Mouse (Mus musculus) liver, postnatal 0 days (tissue): ENCODE results near the gene Slc17a1. TPM values are rescaled to one million over a fixed set of nuclear protein-coding genes. Genes with fewer than 3 reads are reported as not detected.

Experiments used
- ATAC-seq: fragments of 200-750 bp; cut with Nextera tagmentation; 2 replicates; pipeline ENCODE4 v1.8.0; 2017; ENCODE audit warnings: mild to moderate bottlenecking, moderate library complexity
- DNase-seq: peaks from one replicate; pipeline ENCODE4 v3.0.0-alpha.2; 2016
- H3K27ac ChIP-seq: fragments of 300-500 bp; sonication (generic); 2 replicates; pipeline ENCODE4 v1.5.1; 2014; ENCODE audit warnings: antibody characterized with exemption, moderate library complexity, mild to moderate bottlenecking, low read depth
- H3K27me3 ChIP-seq: fragments of 300-500 bp; sonication (generic); 2 replicates; pipeline ENCODE4 v1.6.1; 2014; ENCODE audit warnings: low read length, control low read depth, mixed read lengths; ENCODE audit not compliant: insufficient read depth
- H3K36me3 ChIP-seq: fragments of 300-500 bp; sonication (generic); replicated peaks from 2 replicates; pipeline ENCODE4 v1.6.1; 2014; ENCODE audit warnings: mild to moderate bottlenecking, control low read depth, low read length, moderate library complexity, mixed read lengths; ENCODE audit not compliant: insufficient read depth
- H3K4me1 ChIP-seq: fragments of 300-500 bp; sonication (generic); 2 replicates; pipeline ENCODE4 v1.6.1; 2014; ENCODE audit warnings: antibody characterized with exemption, mild to moderate bottlenecking, control low read depth; ENCODE audit not compliant: insufficient read depth
- H3K4me2 ChIP-seq: fragments of 300-500 bp; sonication (generic); 2 replicates; pipeline ENCODE4 v1.6.1; 2014; ENCODE audit warnings: low read depth, mild to moderate bottlenecking, low read length, moderate library complexity, mixed read lengths
- H3K4me3 ChIP-seq: fragments of 300-500 bp; sonication (generic); 2 replicates; pipeline ENCODE4 v1.5.1; 2014; ENCODE audit warnings: low read depth, low read length
- H3K9ac ChIP-seq: fragments of 300-500 bp; sonication (generic); replicated peaks from 2 replicates; pipeline ENCODE4 v1.6.1; 2014; ENCODE audit warnings: mild to moderate bottlenecking, moderate library complexity
- H3K9me3 ChIP-seq: fragments of 300-500 bp; sonication (generic); 2 replicates; pipeline ENCODE4 v1.6.1; 2016; ENCODE audit warnings: mild to moderate bottlenecking, control low read depth, low read length, mixed read lengths
- CTCF ChIP-seq: sonication (generic); IDR thresholded peaks from 2 replicates; pipeline ENCODE4 v1.5.1; 2016; ENCODE audit warnings: antibody characterized with exemption, low read depth
- EP300 ChIP-seq: IDR thresholded peaks from 2 replicates; pipeline ENCODE4 v1.6.1; 2016; ENCODE audit warnings: antibody characterized with exemption, low read depth, mild to moderate bottlenecking
- WGBS: fragments of 180-500 bp; shearing (Covaris S2); extraction: QIAGEN DNeasy Blood & Tissue Kit; methylation state at CpG from one replicate; pipeline ENCODE4 v1.1.7; 2014; ENCODE audit not compliant: insufficient replicate concordance; 5-methylcytosine and 5-hydroxymethylcytosine counted together
- polyA plus RNA-seq: library from polyadenylated mRNA; unstranded; fragments of >200 nt; fragmentation: Nextera tagmentation; extraction: Ambion mirVana; gene quantifications from 2 replicates; pipeline ENCODE4 v1.2.1, GENCODE M21; 2015

Slc17a1 gene
- polyA plus RNA-seq, 1 experiment from 2014 or later = 1.2 TPM

DNA sequence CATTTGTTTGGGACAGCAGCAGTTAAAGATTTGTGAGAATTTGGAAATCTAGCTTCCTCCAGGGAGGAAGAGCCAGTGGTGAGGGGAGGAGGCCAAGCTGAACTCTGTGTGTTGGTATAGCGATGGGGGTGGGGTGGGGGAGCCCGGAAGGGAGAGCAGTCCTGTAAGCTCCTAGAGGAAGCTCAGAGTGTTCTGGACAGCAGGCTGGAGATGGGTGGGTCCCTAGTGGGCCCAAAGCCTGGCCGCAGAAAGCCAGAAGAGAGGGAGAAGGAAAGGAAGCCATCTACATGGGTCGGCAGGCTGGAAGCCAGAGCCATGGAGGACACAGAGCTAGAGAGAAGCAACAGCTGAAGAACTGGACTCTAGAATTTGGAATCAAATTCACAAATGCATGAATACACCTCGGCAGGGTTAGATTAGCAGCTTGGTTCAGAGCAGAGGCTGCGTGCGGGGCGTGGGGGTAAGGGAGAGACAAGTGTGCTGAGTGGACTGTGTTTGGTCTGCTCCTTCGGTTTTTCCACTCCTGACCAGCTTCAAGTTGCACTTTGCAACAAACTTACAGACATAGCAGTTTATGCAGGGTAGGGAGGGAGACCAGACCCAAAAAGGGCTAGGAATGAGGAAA lies 1.4 kb upstream of the Slc17a1 start:
- ATAC-seq = peak; percentile 58
- H3K36me3 ChIP-seq = no peaks in the 10 kb centered on the region
- WGBS = 52% methylated on average over 9 of the region's 9 CpGs
- H3K4me1 ChIP-seq = peaks cover 11% of the 10 kb centered on the region
- H3K9me3 ChIP-seq = no peaks in the 10 kb centered on the region
- H3K27ac ChIP-seq = peak overlapping the region; percentile 81
- no peaks in the 10 kb centered on the region for H3K27me3 ChIP-seq
- TF ChIP-seq EP300 = no peak
- no peak for TF ChIP-seq CTCF
- H3K4me2 ChIP-seq = peak overlapping the region; percentile 60
- peak overlapping the region; percentile 16 for H3K4me3 ChIP-seq
- peak; percentile 61 for DNase-seq
- H3K9ac ChIP-seq = peak overlapping the region; percentile 5

DNA sequence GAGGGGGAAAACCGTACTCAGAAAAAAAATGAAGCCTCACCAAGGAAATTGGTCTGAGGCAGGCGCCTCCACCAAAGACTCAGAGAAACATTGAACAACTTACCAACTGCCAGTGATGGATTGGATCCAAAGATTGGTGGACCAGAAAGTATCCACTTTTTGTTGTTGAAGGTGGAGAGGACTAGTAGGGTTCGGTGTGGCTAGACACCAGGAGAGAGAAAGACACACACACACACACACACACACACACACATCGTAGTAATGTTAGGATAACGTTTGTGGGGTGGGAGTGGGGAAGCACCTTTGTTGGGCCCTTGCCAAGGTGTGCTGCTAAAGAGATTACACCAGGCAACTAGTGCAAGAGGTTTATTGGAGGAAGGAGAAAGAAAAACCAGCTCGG lies 550 bp upstream of the Slc17a1 start:
- 66% methylated on average over 6 of the region's 6 CpGs for WGBS
- peaks cover 11% of the 10 kb centered on the region for H3K4me1 ChIP-seq
- H3K9me3 ChIP-seq = no peaks in the 10 kb centered on the region
- H3K27ac ChIP-seq = peak overlapping the region; percentile 81
- peak; percentile 29 for DNase-seq
- no peaks in the 10 kb centered on the region for H3K27me3 ChIP-seq
- TF ChIP-seq CTCF (no peak), EP300 (no peak)
- peak; percentile 60 for ATAC-seq
- H3K36me3 ChIP-seq = no peaks in the 10 kb centered on the region
- peak overlapping the region; percentile 16; the same call in 1 of the 2 replicates for H3K4me3 ChIP-seq
- peak overlapping the region; percentile 60 for H3K4me2 ChIP-seq
- peak overlapping the region; percentile 5; the same call in 1 of the 2 replicates for H3K9ac ChIP-seq

DNA sequence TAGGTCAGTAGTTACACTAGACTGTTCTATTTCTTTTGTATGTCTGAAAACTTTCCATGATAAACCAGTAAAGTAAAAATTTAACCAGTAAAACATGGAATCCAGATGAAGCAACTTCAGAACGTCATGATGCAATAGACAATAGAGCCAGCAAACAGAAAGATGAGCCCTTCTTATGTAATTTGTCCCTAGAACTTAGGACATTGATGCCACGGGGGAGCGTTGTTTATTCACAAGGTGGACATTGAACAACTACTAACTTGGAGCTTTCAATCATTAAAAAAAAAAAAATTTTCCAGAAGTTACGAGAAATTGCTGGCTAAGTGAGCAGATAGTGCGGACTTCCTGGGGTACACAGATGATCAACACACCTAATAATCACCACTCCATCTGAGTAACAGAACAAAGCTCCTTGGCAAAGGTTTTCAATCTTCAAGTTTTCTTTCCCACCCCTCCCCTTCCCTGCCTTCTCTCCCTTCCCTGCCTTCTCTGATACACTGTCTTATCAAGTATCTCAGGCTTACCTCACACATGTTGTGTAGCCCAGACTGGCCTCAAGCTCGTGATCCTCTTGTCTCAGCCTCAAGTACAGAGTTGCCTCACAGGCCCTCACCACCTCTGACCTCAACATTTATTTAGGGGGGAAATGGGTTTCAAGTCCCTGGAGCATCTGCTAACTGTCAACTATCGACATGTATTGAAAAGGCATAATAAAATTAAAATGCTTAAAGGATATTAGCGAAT lies 1.4 kb downstream of the Slc17a1 start:
- Histone ChIP-seq H3K36me3 (no peaks in the 10 kb centered on the region), H3K4me1 (peaks cover 11% of the 10 kb centered on the region), H3K9me3 (no peaks in the 10 kb centered on the region), H3K27ac (peak overlapping the region; percentile 83), H3K9ac (no peak overlapping the region), H3K27me3 (no peaks in the 10 kb centered on the region), H3K4me3 (no peak overlapping the region), H3K4me2 (no peak overlapping the region; the same call in 1 of the 2 replicates)
- ATAC-seq (peak; percentile 68), DNase-seq (peak; percentile 28)
- TF ChIP-seq CTCF (no peak), EP300 (peak; percentile 82)
- WGBS = 51% methylated on average over 8 of the region's 8 CpGs

DNA sequence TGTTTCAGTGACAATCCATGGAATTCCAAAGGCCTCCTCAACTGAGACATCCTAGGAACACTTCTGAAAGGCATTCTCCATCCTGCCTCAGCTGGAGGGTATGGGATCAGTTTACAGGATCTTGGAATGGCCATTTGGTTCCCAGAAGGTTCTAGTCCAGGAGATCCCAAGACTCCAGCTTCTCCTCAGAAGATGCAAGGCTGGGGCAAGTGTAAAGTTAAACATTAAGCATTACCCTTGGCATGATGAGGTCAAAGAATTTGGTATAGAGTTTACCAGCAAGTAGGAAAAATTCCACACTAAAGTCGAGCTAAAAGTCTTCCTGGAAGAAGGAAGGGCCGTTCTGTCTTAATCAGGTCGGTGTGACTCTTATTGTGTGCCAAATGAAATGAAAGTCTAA lies 2.4 kb downstream of the Slc17a1 start:
- Histone ChIP-seq H3K4me2 (no peak overlapping the region), H3K27ac (peak overlapping the region; percentile 83; the same call in 1 of the 2 replicates), H3K4me3 (no peak overlapping the region), H3K27me3 (no peaks in the 10 kb centered on the region), H3K36me3 (no peaks in the 10 kb centered on the region), H3K9ac (no peak overlapping the region), H3K4me1 (peaks cover 11% of the 10 kb centered on the region), H3K9me3 (no peaks in the 10 kb centered on the region)
- TF ChIP-seq CTCF (no peak), EP300 (no peak)
- DNase-seq = no peak
- 75% methylated on average over 3 of the region's 3 CpGs for whole genome bisulfite sequencing
- no peak for ATAC-seq

DNA sequence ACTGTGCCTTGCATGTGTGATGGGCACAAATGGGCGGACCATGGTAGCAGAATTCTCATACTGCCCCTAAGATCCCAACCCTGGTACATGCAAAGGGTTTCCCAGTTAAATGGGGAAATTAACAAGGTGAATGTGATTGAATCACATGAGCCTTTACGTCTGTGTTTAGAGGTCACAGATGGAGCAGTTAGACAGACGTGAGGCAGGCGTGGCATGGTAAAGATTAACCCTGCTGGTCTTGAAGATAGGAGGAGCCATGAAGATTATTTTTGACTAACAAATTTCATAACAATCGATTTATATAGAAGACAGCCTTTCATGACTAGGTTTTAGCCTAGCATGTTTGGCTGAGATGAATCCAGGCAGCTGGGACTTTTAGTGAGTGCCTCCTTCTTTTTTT lies 5.6 kb downstream of the Slc17a1 start:
- no peak for DNase-seq
- Histone ChIP-seq H3K9me3 (no peaks in the 10 kb centered on the region), H3K4me1 (peaks cover 11% of the 10 kb centered on the region), H3K4me2 (no peak overlapping the region), H3K27ac (no peak overlapping the region), H3K36me3 (no peaks in the 10 kb centered on the region), H3K4me3 (no peak overlapping the region), H3K9ac (no peak overlapping the region), H3K27me3 (no peaks in the 10 kb centered on the region)
- peak; percentile 20; the same call in 1 of the 2 replicates for TF ChIP-seq EP300
- TF ChIP-seq CTCF = no peak
- ATAC-seq = no peak
- WGBS = 55% methylated on average over 5 of the region's 5 CpGs

DNA sequence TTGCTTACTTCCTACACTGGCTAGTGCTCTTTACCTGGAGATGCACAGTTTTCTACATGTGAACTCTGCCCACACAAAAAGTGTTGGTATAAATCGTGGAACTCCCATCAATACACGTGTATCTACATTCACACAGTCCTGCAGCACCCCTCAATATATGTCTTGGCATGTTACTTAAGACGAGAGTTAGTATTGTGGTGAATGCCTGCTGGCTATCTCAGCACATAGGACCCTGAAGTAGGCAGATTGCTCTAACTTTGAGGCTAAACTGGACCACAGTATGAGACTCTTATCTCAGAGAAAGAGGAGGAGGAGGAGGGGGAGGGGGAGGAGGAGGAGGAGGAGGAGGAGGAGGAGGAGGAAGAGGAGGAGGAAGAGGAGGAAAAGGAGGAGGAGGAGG lies 11.6 kb downstream of the Slc17a1 start:
- Histone ChIP-seq H3K27ac (no peak overlapping the region), H3K4me3 (no peak overlapping the region), H3K9me3 (no peaks in the 10 kb centered on the region), H3K9ac (no peak overlapping the region), H3K36me3 (no peaks in the 10 kb centered on the region), H3K27me3 (no peaks in the 10 kb centered on the region), H3K4me1 (peaks cover 4% of the 10 kb centered on the region; the same call in 1 of the 2 replicates), H3K4me2 (no peak overlapping the region)
- TF ChIP-seq CTCF (no peak), EP300 (no peak)
- no peak for DNase-seq
- ATAC-seq = no peak
- 60% methylated on average over 3 of the region's 3 CpGs for WGBS
